Mouse (Mus musculus) intestine, postnatal 0 days (tissue): Measurements from ENCODE around the gene Itgb5. TPM values are rescaled to one million over a fixed set of nuclear protein-coding genes. Genes with fewer than 3 reads are reported as not detected.
A peak's percentile ranks its signal among the peaks of the same experiment; 100 is the strongest.

Experiments used
- ATAC-seq: fragments of 200-750 bp; cut with Nextera tagmentation; 2 replicates; pipeline ENCODE4 v1.8.0; 2017; ENCODE audit warnings: mild to moderate bottlenecking, moderate TSS enrichment, moderate library complexity
- H3K27ac ChIP-seq: fragments of 300-500 bp; sonication (generic); 2 replicates; pipeline ENCODE4 v1.5.1; 2014; ENCODE audit warnings: mild to moderate bottlenecking, low read depth, low read length, moderate library complexity
- H3K27me3 ChIP-seq: fragments of 300-500 bp; sonication (generic); replicated peaks from 2 replicates; pipeline ENCODE4 v1.6.1; 2014; ENCODE audit warnings: low read length, mixed read lengths; ENCODE audit not compliant: control insufficient read depth, insufficient read depth
- H3K36me3 ChIP-seq: fragments of 300-500 bp; sonication (generic); 2 replicates; pipeline ENCODE4 v1.6.1; 2014; ENCODE audit warnings: mild to moderate bottlenecking, moderate library complexity; ENCODE audit not compliant: control insufficient read depth, insufficient read depth
- H3K4me1 ChIP-seq: fragments of 300-500 bp; sonication (generic); replicated peaks from 2 replicates; pipeline ENCODE4 v1.6.1; 2014; ENCODE audit warnings: antibody characterized with exemption, low read length, mixed read lengths; ENCODE audit not compliant: control insufficient read depth, insufficient read depth
- H3K4me2 ChIP-seq: fragments of 300-500 bp; sonication (generic); replicated peaks from 2 replicates; pipeline ENCODE4 v1.6.1; 2014; ENCODE audit warnings: low read depth, mild to moderate bottlenecking, moderate library complexity
- H3K4me3 ChIP-seq: fragments of 300-500 bp; sonication (generic); 2 replicates; pipeline ENCODE4 v1.5.1; 2014; ENCODE audit warnings: low read depth, low read length
- H3K9ac ChIP-seq: fragments of 300-500 bp; sonication (generic); 2 replicates; pipeline ENCODE4 v1.6.1; 2014; ENCODE audit warnings: mild to moderate bottlenecking, low read depth, low read length
- H3K9me3 ChIP-seq: fragments of 300-500 bp; sonication (generic); 2 replicates; pipeline ENCODE4 v1.6.1; 2016; ENCODE audit warnings: mixed run types; ENCODE audit not compliant: control insufficient read depth
- CTCF ChIP-seq: sonication (generic); IDR thresholded peaks from 2 replicates; pipeline ENCODE4 v1.5.1; 2016; ENCODE audit warnings: low read depth, mild to moderate bottlenecking, control low read depth, antibody characterized with exemption, moderate library complexity
- WGBS: fragments of 180-500 bp; shearing (Covaris S2); extraction: QIAGEN DNeasy Blood & Tissue Kit; methylation state at CpG from one replicate; pipeline ENCODE4 v1.1.7; 2014; 5-methylcytosine and 5-hydroxymethylcytosine counted together
- polyA plus RNA-seq: library from polyadenylated mRNA; unstranded; fragments of >200 nt; fragmentation: Nextera tagmentation; extraction: Ambion mirVana; gene quantifications from 2 replicates; pipeline ENCODE4 v1.2.1, GENCODE M21; 2015

Gene Itgb5
- polyA plus RNA-seq, 1 experiment from 2014 or later: 23.5 TPM

DNA sequence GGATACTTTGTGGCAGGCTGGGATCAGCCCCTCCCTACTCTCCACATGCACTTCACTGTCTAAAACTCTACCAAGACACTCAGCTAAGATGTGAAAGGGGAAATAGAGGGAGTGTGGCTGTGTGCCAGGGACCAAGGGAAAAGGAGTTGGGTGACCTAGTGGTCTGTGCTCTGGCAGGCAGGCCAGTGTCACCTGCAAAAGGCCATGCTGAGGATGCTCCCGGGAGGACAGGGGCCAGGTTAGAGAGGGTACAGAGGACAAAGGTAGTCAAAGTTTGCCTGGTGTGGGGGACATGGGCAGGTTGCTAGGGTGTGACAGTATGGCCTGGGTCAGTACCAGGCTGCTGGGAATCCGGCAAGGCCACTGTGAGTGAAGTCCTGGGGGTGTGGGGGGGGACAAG lies 29.3 kb downstream of the Itgb5 start:
- Histone ChIP-seq H3K9me3 (no peaks in the 10 kb centered on the region), H3K4me3 (no peak overlapping the region), H3K9ac (no peak overlapping the region), H3K36me3 (no peaks in the 10 kb centered on the region), H3K27ac (no peak overlapping the region), H3K4me1 (no peaks in the 10 kb centered on the region), H3K27me3 (no peaks in the 10 kb centered on the region), H3K4me2 (no peak overlapping the region)
- 71% methylated on average over 2 of the region's 2 CpGs for WGBS
- no peak for ATAC-seq
- TF ChIP-seq CTCF: no peak

DNA sequence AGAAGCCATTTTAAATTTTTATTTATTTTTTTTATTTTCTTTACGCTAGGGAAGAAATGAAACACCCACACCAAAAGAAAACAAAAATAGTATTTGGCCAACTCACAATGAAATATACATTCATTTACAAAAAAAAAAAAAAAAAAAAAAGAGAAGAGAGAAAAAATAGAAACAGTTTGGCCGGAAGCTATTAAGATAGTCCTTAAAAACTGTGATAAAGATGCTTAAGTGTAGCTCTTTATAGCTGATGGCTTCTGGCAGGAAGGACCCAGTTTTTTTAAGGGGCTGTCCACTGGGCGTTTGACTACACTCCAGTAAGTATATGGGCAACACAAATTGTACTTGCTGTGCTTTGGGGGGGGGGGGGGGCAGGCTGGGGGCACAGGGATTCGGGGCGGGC lies 29.9 kb downstream of the Itgb5 start:
- Histone ChIP-seq H3K9me3 (no peaks in the 10 kb centered on the region), H3K4me1 (no peaks in the 10 kb centered on the region), H3K27ac (no peak overlapping the region), H3K4me3 (no peak overlapping the region), H3K9ac (no peak overlapping the region), H3K36me3 (no peaks in the 10 kb centered on the region), H3K4me2 (no peak overlapping the region), H3K27me3 (no peaks in the 10 kb centered on the region)
- ATAC-seq: no peak
- no peak for TF ChIP-seq CTCF
- whole genome bisulfite sequencing: 77% methylated on average over 5 of the region's 5 CpGs

DNA sequence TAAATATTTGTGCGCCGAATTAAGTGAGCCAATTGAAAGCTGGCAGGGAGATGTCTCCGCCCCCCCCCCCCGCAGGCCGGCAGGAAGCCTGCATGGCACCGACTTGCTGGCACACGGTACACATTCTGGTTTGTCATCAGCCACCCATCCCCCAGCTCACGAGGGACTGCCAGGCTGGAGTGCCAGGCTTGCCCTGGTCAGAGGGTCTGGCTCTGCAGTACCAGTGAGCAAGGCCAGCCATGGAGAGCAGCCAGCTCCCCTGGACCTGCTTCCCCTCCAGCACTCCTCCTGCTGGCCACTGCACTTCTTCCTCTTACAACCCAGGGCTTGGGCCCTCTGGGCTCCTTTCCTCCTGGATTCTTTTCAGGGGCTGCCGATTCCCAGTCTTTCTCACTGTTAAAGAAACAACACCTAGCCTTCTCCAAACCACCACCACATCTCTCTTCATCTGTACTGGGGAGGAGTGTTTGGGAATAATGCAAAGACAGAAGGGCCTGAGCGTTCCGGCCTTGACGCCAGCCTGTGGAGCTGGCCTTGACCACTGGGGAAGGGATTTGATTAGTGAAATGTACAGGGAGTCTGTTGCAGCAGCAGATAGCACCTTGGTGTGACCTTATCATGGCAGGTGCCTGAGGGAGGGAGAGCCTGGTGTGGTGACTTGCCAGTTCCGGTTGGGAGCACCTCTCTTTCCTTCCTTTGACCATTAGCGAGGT lies 30.7 kb downstream of the Itgb5 start:
- Histone ChIP-seq H3K4me3 (no peak overlapping the region), H3K9ac (no peak overlapping the region), H3K9me3 (no peaks in the 10 kb centered on the region), H3K27me3 (no peaks in the 10 kb centered on the region), H3K27ac (no peak overlapping the region), H3K36me3 (no peaks in the 10 kb centered on the region), H3K4me2 (no peak overlapping the region), H3K4me1 (no peaks in the 10 kb centered on the region)
- ATAC-seq: no peak
- TF ChIP-seq CTCF: peak; percentile 56
- 61% methylated on average over 14 of the region's 14 CpGs for WGBS

DNA sequence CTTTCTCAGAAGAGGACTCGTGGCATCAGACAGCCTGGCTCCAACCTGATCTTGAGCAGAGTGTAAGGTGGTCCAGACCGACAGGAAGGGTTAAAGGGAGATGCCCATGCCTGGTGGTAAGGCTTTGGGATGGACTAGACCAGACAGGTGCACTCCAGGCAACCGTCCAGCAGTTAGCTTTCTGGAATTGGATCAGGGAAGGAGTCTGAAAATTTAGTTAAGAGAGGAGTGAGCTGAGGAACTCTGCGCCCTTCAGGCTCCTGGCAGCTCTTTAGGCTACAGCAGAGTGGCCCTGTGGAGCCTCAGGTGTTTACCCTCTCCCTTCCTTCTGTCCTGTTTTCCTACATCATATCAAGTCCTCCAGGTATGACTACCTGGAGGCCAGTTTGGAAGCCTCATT lies 32.9 kb downstream of the Itgb5 start:
- 83% methylated on average over 4 of the region's 4 CpGs for WGBS
- Histone ChIP-seq H3K27ac (no peak overlapping the region), H3K9ac (no peak overlapping the region), H3K36me3 (no peaks in the 10 kb centered on the region), H3K9me3 (no peaks in the 10 kb centered on the region), H3K4me3 (no peak overlapping the region), H3K4me2 (no peak overlapping the region), H3K4me1 (no peaks in the 10 kb centered on the region), H3K27me3 (no peaks in the 10 kb centered on the region)
- ATAC-seq: no peak
- no peak for TF ChIP-seq CTCF

DNA sequence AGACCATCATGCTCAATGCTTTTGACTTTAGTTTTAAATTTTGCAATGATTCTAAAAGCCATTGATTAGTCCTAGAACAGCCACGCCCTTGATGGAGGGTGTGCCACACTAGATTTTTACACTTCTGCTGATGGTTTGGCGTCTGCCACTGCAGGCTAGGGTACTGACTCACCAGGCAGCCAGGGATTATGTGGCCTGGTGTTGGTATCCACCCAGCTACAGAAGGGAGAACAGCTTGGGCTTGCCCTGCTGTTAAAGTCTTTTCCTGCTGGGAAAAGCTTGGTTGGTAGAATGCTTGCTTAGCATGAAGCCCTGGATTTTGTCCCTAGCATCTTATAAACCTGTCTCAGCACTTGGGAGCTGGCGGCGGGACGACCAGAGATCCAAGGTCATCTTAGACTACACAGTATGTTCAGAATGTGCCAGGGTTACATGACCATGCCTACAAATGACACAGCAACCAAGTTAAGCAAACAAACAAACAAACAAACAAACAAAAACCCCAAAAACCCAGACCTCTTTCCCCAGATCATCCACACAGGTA lies 33.8 kb downstream of the Itgb5 start:
- WGBS: 59% methylated on average over 5 of the region's 5 CpGs
- no peaks in the 10 kb centered on the region for H3K9me3 ChIP-seq
- no peak overlapping the region for H3K9ac ChIP-seq
- H3K27ac ChIP-seq: no peak overlapping the region
- ATAC-seq: no peak
- H3K4me2 ChIP-seq: no peak overlapping the region
- no peaks in the 10 kb centered on the region for H3K27me3 ChIP-seq
- no peak overlapping the region for H3K4me3 ChIP-seq
- no peaks in the 10 kb centered on the region for H3K4me1 ChIP-seq
- TF ChIP-seq CTCF: no peak
- no peaks in the 10 kb centered on the region for H3K36me3 ChIP-seq

DNA sequence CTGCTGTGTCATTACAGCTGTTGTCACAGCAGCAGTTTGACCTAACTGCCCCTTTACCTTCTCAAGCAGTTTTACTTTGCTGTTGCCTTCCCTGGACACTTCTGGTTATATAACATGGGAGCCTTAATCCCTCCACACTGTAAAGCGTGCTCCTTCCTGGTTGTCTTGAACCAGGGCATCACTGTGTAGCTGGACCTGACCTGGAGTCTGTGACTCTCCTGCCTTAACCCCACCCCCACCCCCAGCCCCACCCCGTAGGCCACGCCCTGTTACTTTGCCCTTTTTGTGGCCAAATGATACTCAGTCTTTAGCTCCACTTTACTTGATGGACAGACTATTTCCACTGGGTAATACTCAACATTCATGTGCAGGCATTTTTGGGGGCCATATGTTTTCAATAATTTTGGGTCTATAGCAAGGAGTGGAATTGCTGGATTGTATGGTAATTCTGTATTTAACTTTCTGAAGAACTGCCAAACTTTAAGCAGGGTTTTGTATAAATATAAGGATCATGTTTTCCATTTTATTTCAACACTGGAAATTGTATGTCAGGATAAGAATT lies 40.8 kb downstream of the Itgb5 start:
- H3K4me2 ChIP-seq: no peak overlapping the region
- no peak overlapping the region for H3K9ac ChIP-seq
- ATAC-seq: peak; percentile 42; the same call in 1 of the 2 replicates
- H3K4me1 ChIP-seq: no peaks in the 10 kb centered on the region
- H3K4me3 ChIP-seq: no peak overlapping the region
- no peaks in the 10 kb centered on the region for H3K27me3 ChIP-seq
- no peak overlapping the region for H3K27ac ChIP-seq
- WGBS: 47% methylated on average over 3 of the region's 3 CpGs
- H3K9me3 ChIP-seq: no peaks in the 10 kb centered on the region
- TF ChIP-seq CTCF: no peak
- H3K36me3 ChIP-seq: no peaks in the 10 kb centered on the region
